Mouse (Mus musculus): Measurements from ENCODE around the gene Lnpep. TPM values are rescaled to one million over a fixed set of nuclear protein-coding genes. Genes with fewer than 3 reads are reported as not detected.

Lnpep gene
- polyA plus RNA-seq (2021; fragmentation: Nextera tagmentation) = 17.9 and 19.2 TPM in 2 replicates
- long read RNA-seq, experiment 1, full-length matches to known transcripts = 12 of 36 reads
- long read RNA-seq, experiment 1, partial matches to known transcripts = 7 of 36 reads
- long read RNA-seq, experiment 1, other reads (novel, unspliced or antisense) = 17 of 36 reads
- long read RNA-seq, experiment 2, partial matches to known transcripts = 6 of 29 reads
- long read RNA-seq, experiment 2, other reads (novel, unspliced or antisense) = 23 of 29 reads

DNA sequence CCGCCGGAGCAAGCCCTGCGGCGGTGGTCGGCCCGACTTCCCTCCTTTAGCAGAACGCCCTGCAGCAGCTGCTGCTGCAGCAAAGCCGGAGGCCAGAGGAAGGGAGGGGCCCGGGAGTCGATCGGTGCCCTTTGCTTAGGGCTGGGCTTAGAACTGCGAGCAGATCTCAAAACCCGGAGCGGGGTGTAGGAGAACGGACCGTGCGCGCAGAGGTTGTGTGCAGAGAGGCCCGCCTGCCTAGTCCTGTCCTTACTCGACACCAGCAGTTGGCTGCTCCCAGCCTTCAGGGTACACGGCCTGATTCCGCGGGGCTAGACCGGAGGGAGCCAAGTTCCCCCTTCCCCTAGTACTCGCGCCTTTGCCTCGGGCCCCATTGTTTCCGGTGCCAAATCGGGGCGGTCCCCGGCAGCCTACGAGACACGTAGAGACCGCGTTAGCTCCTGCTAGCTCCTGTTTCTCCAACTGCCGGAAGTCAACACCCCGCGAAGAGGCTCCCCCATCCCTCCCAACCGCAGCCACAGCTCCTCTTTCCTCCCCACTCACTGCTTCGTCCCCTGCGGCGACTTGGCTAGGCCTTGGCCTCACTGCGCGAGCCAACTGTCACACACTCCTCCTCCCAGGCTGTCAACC lies at the start of gene Lnpep:
TSS of gene Lnpep (minus strand) at position 94 of the 630 bp plus-strand sequence.

Other genes with a start within 250 kb of the Lnpep start
- gene Lix1, start 222.4 kb downstream of the Lnpep start, polyA plus RNA-seq (2021; fragmentation: Nextera tagmentation) = 51.0 and 54.6 TPM in 2 replicates
- not detected in 2 replicates for gene Vmn2r90, start 78.7 kb upstream of the Lnpep start, polyA plus RNA-seq (2021; fragmentation: Nextera tagmentation)
- 8.2 and 9.0 TPM in 2 replicates for gene Spaca6, start 202.1 kb upstream of the Lnpep start, polyA plus RNA-seq (2021; fragmentation: Nextera tagmentation)
- gene Has1, start 230.2 kb upstream of the Lnpep start, polyA plus RNA-seq (2021; fragmentation: Nextera tagmentation) = 0.83 and 1.1 TPM in 2 replicates